Mouse (Mus musculus): ENCODE data around the gene Tomm20. TPM values are rescaled to one million over a fixed set of nuclear protein-coding genes. Genes with fewer than 3 reads are reported as not detected.
A peak's percentile ranks its signal among the peaks of the same experiment; 100 is the strongest.
"Not testable (repeated sequence)": the region's sequence is repeated elsewhere in the genome, so short reads cannot be mapped to it uniquely, and the experiment has no call there.

Gene Tomm20
- total RNA-seq (2021): 10 to 100 TPM; 66.9 to 87.0 TPM
- long read RNA-seq, experiment 1, full-length matches to known transcripts: 263 of 267 reads
- long read RNA-seq, experiment 1, partial matches to known transcripts: 0 of 267 reads
- long read RNA-seq, experiment 1, other reads (novel, unspliced or antisense): 4 of 267 reads
- long read RNA-seq, experiment 2, full-length matches to known transcripts: 219 of 224 reads
- long read RNA-seq, experiment 2, partial matches to known transcripts: 0 of 224 reads
- long read RNA-seq, experiment 2, other reads (novel, unspliced or antisense): 5 of 224 reads

- peak; percentile 99 for DNase-seq
- intact Hi-C loops (cut with DNase I): no loop called here
Measured at GRCm38 (mm10) chr8:126945730-126946163, at the start of gene Tomm20. TSS of gene Tomm20 (minus strand) at chr8:126945844.

GRCm38 (mm10) chr8:126994506-126994905 lies 48.9 kb upstream of the Tomm20 start:
- DNase-seq: no peak
- intact Hi-C loops (cut with DNase I): no loop called here

- intact Hi-C loops (cut with DNase I): loop anchor here (5.0 kb wide), 1 partner anchor 73 kb away; the partner anchor contains the start of gene Pard3
- DNase-seq: no peak
Measured at GRCm38 (mm10) chr8:126989363-126990153, 43.9 kb upstream of the Tomm20 start.

- intact Hi-C loops (cut with DNase I): loop anchor here (5.0 kb wide), 1 partner anchor 74 kb away; the partner anchor contains the start of gene Pard3
- no peak for DNase-seq
Measured at GRCm38 (mm10) chr8:126988346-126989006, 42.8 kb upstream of the Tomm20 start.

GRCm38 (mm10) chr8:126986495-126986894 lies 40.9 kb upstream of the Tomm20 start:
- peak; percentile 77 to 87 for DNase-seq
- intact Hi-C loops (cut with DNase I): loop anchor here (1.0 to 5.0 kb wide), 3 partner anchors 76 to 192 kb away; partner anchors contain the start of gene Pard3

GRCm38 (mm10) chr8:126980046-126980445 lies 34.4 kb upstream of the Tomm20 start:
- intact Hi-C loops (cut with DNase I): no loop called here

GRCm38 (mm10) chr8:126979091-126979920 lies 33.7 kb upstream of the Tomm20 start:
- intact Hi-C loops (cut with DNase I): loop anchor here (10.0 kb wide), 1 partner anchor 905 kb away; no protein-coding TSS in a partner anchor
- DNase-seq: no peak

More at GRCm38 (mm10) chr8:126980046-126980445, 34.4 kb upstream of the Tomm20 start:
- no peak for DNase-seq

GRCm38 (mm10) chr8:126978535-126978934 lies 32.9 kb upstream of the Tomm20 start:
- intact Hi-C loops (cut with DNase I): loop anchor here (10.0 kb wide), 1 partner anchor 904 kb away; no protein-coding TSS in a partner anchor
- DNase-seq: not testable (repeated sequence)

- intact Hi-C loops (cut with DNase I): loop anchor here (10.0 kb wide), 1 partner anchor 903 kb away; no protein-coding TSS in a partner anchor
- no peak for DNase-seq
Measured at GRCm38 (mm10) chr8:126978028-126978427, 32.4 kb upstream of the Tomm20 start.

- intact Hi-C loops (cut with DNase I): loop anchor here (10.0 kb wide), 1 partner anchor 902 kb away; no protein-coding TSS in a partner anchor
- DNase-seq: no peak
Measured at GRCm38 (mm10) chr8:126976608-126977348, 31.1 kb upstream of the Tomm20 start.

GRCm38 (mm10) chr8:126975706-126976105 lies 30.1 kb upstream of the Tomm20 start:
- peak in 1 of 2 experiments; percentile 40 for DNase-seq
- intact Hi-C loops (cut with DNase I): loop anchor here (2.0 to 10.0 kb wide), 2 partner anchors 493 to 901 kb away; no protein-coding TSS in a partner anchor

GRCm38 (mm10) chr8:126974511-126974910 lies 28.9 kb upstream of the Tomm20 start:
- DNase-seq: no peak
- intact Hi-C loops (cut with DNase I): loop anchor here (1.0 to 10.0 kb wide), 4 partner anchors 45 to 900 kb away; no protein-coding TSS in a partner anchor

GRCm38 (mm10) chr8:126973686-126974265 lies 28.1 kb upstream of the Tomm20 start:
- DNase-seq: no peak
- intact Hi-C loops (cut with DNase I): loop anchor here (1.0 to 10.0 kb wide), 4 partner anchors 44 to 899 kb away; no protein-coding TSS in a partner anchor

- intact Hi-C loops (cut with DNase I): loop anchor here (5.0 to 10.0 kb wide), 2 partner anchors 715 to 898 kb away; no protein-coding TSS in a partner anchor
- DNase-seq: no peak
Measured at GRCm38 (mm10) chr8:126972649-126973048, 27.0 kb upstream of the Tomm20 start.

GRCm38 (mm10) chr8:126972102-126972501 lies 26.5 kb upstream of the Tomm20 start:
- no peak for DNase-seq
- intact Hi-C loops (cut with DNase I): loop anchor here (5.0 to 10.0 kb wide), 2 partner anchors 715 to 897 kb away; no protein-coding TSS in a partner anchor

- intact Hi-C loops (cut with DNase I): loop anchor here (5.0 to 10.0 kb wide), 2 partner anchors 714 to 896 kb away; no protein-coding TSS in a partner anchor
- no peak for DNase-seq
Measured at GRCm38 (mm10) chr8:126971314-126971664, 25.6 kb upstream of the Tomm20 start.

- intact Hi-C loops (cut with DNase I): loop anchor here (5.0 to 10.0 kb wide), 2 partner anchors 713 to 896 kb away; no protein-coding TSS in a partner anchor
- DNase-seq: peak; percentile 91 to 94
Measured at GRCm38 (mm10) chr8:126970579-126971313, 25.1 kb upstream of the Tomm20 start, which contains the start of gene Rbm34. TSS of gene Rbm34 (minus strand) at chr8:126971071.

Measured in heart, postnatal 14 days (tissue).